19 mouse cellular contexts compared by ENCODE assay signal in the genomic region with DNA sequence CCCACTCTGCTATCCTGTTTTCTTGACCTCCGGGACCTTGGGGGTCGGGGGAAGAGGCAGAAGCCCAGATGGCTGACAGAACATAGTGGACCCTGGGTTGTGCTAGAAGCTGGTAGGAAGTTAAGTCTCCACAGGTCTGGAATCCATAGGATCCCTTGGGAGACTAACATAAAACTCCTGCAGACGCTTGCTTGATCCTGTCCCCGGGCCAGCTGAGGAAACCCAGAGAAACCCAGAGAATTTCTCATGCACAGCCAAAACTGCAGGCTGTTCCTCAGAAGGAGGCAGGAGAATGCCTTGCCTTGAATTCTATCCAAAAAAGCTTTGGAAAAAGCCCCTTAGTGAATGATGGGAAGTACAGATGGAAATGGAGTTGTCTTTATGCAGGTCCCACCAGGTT. TPM values are rescaled to one million over a fixed set of nuclear protein-coding genes. Genes with fewer than 3 reads are reported as not detected.
DNase-seq lines count a peak whose midpoint lies in the region; ATAC-seq and TF ChIP-seq lines count a peak whose summit lies in the region.
"Had no signal": no experiment of that assay in that cellular context is flagged by ENCODE, and none has a peak within 500 bp of the region (broad histone marks: within the 10 kb centered on the region; RNA-seq: fewer than 3 reads in every experiment).

No protein-coding gene starts in this region.

- H3K9ac ChIP-seq in forebrain, embryonic 14.5 days (ENCODE audit: low read length): peak overlapping the region; percentile 99
- peak overlapping the region; percentile 35 for H3K9ac ChIP-seq in hindbrain, postnatal 0 days (replicated peaks; ENCODE audit: low read length)
- H3K9ac ChIP-seq in neural tube, embryonic 13.5 days: peak overlapping the region; percentile 99
- H3K9ac ChIP-seq: embryonic facial prominence, embryonic 15.5 days; intestine, embryonic 15.5 days; liver, embryonic 12.5 days had no signal

- no peak for ATAC-seq in forebrain, embryonic 14.5 days
- ATAC-seq in hindbrain, postnatal 0 days: no peak
- ATAC-seq in neural tube, embryonic 13.5 days (ENCODE audit: low read depth): no peak
- ATAC-seq: intestine, embryonic 15.5 days; liver, embryonic 12.5 days had no signal

- peak overlapping the region; percentile 83 for H3K4me2 ChIP-seq in forebrain, embryonic 14.5 days (ENCODE audit: low read length)
- H3K4me2 ChIP-seq in hindbrain, postnatal 0 days (ENCODE audit: low read depth, low read length): peak overlapping the region; percentile 85
- H3K4me2 ChIP-seq in neural tube, embryonic 13.5 days: peak overlapping the region; percentile 95
- H3K4me2 ChIP-seq: embryonic facial prominence, embryonic 15.5 days; intestine, embryonic 15.5 days; liver, embryonic 12.5 days had no signal

- H3K36me3 ChIP-seq in forebrain, embryonic 14.5 days (ENCODE audit: control insufficient read depth, insufficient read depth, low read length): peaks cover 20% of the 10 kb centered on the region; the same call in 1 of the 2 replicates
- no peaks in the 10 kb centered on the region for H3K36me3 ChIP-seq in hindbrain, postnatal 0 days (ENCODE audit: insufficient read depth, low read length)
- peaks cover 25% of the 10 kb centered on the region for H3K36me3 ChIP-seq in neural tube, embryonic 13.5 days
- H3K36me3 ChIP-seq: embryonic facial prominence, embryonic 15.5 days; G1E; intestine, embryonic 15.5 days; liver, embryonic 12.5 days had no signal

- no peaks in the 10 kb centered on the region for H3K9me3 ChIP-seq in forebrain, embryonic 14.5 days (replicated peaks; ENCODE audit: control insufficient read depth, low read length)
- no peaks in the 10 kb centered on the region for H3K9me3 ChIP-seq in hindbrain, postnatal 0 days (ENCODE audit: low read length)
- H3K9me3 ChIP-seq in neural tube, embryonic 13.5 days: no peaks in the 10 kb centered on the region
- H3K9me3 ChIP-seq: embryonic facial prominence, embryonic 15.5 days; G1E; intestine, embryonic 15.5 days; liver, embryonic 12.5 days had no signal

- WGBS in forebrain, embryonic 14.5 days: 75% methylated on average over 4 of the region's 4 CpGs
- 48% methylated on average over 4 of the region's 4 CpGs for WGBS in hindbrain, postnatal 0 days
- 38% methylated on average over 4 of the region's 4 CpGs for WGBS in neural tube, embryonic 13.5 days

- H3K4me1 ChIP-seq in forebrain, embryonic 14.5 days (ENCODE audit: control insufficient read depth, insufficient read depth, low read length): peaks cover 30% of the 10 kb centered on the region
- peaks cover 20% of the 10 kb centered on the region for H3K4me1 ChIP-seq in hindbrain, postnatal 0 days (ENCODE audit: insufficient read depth, low read length)
- peaks cover 84% of the 10 kb centered on the region for H3K4me1 ChIP-seq in neural tube, embryonic 13.5 days (replicated peaks)

- TF ChIP-seq CTCF in layer of hippocampus, adult 2 months (conservative IDR thresholded peaks at IDR 0.05): no peak
- no peak for TF ChIP-seq CTCF in hindbrain, postnatal 0 days (IDR thresholded peaks at IDR 0.05; ENCODE audit: low read depth)

- H3K4me3 ChIP-seq in layer of hippocampus, adult 2 months: peak overlapping the region; percentile 40
- H3K4me3 ChIP-seq in forebrain, embryonic 14.5 days (ENCODE audit: low read depth, low read length): peak overlapping the region; percentile 92
- H3K4me3 ChIP-seq in hindbrain, postnatal 0 days (ENCODE audit: low read length): peak overlapping the region; percentile 73
- H3K4me3 ChIP-seq in neural tube, embryonic 13.5 days: peak overlapping the region; percentile 94
- H3K4me3 ChIP-seq: embryonic facial prominence, embryonic 15.5 days; intestine, embryonic 15.5 days; liver, embryonic 12.5 days had no signal

- no peak for DNase-seq in layer of hippocampus, adult 2 months (ENCODE audit: low spot score in 2 of 2)
- DNase-seq in layer of hippocampus, adult 9-11 months: no peak
- DNase-seq in forebrain, embryonic 14.5 days (ENCODE audit: low spot score): no peak
- DNase-seq in hindbrain, postnatal 0 days (ENCODE audit: low spot score): no peak
- DNase-seq in ovary, adult 18-20 months (ENCODE audit: low spot score): no peak
- no peak for DNase-seq in layer of hippocampus, adult 8-10 months (ENCODE audit: low spot score in 2 of 2)
- DNase-seq in ovary, postnatal 10 days (ENCODE audit: low spot score): no peak
- DNase-seq: B cell, adult 2 months; cerebellum, adult 9-10 months; heart, adult 11 months; kidney, postnatal 14 days; lung, postnatal 10 days; thymus, postnatal 14 days had no signal

- peak overlapping the region; percentile 57; the same call in 1 of the 2 replicates for H3K27ac ChIP-seq in layer of hippocampus, adult 2 months
- peak overlapping the region; percentile 97; the same call in 1 of the 2 replicates for H3K27ac ChIP-seq in forebrain, embryonic 14.5 days (ENCODE audit: low read depth, low read length)
- H3K27ac ChIP-seq in hindbrain, postnatal 0 days: peak overlapping the region; percentile 41
- H3K27ac ChIP-seq in neural tube, embryonic 13.5 days (replicated peaks): peak overlapping the region; percentile 99
- H3K27ac ChIP-seq: embryonic facial prominence, embryonic 15.5 days; intestine, embryonic 15.5 days; liver, embryonic 12.5 days had no signal

- no peaks in the 10 kb centered on the region for H3K27me3 ChIP-seq in forebrain, embryonic 14.5 days (replicated peaks; ENCODE audit: control insufficient read depth, insufficient read depth, low read length)
- no peaks in the 10 kb centered on the region for H3K27me3 ChIP-seq in hindbrain, postnatal 0 days (ENCODE audit: insufficient read depth, low read length)
- H3K27me3 ChIP-seq in neural tube, embryonic 13.5 days: no peaks in the 10 kb centered on the region

RNA-seq across cellular contexts. Expression of a gene that starts 2.1 kb away (rescaled TPM):
- 10 to 100 TPM; 24.4 to 25.4 TPM for total RNA-seq in layer of hippocampus, adult 2 months (2021)
- 16.1 and 16.2 TPM in 2 replicates for polyA plus RNA-seq in forebrain, embryonic 14.5 days (2014; fragmentation: Nextera tagmentation; extraction: Ambion mirVana)
- total RNA-seq in hindbrain, postnatal 0 days (2014; rRNA removed): 13.3 and 18.4 TPM in 2 replicates
- 4.1 and 4.4 TPM in 2 replicates for polyA plus RNA-seq in hindbrain, postnatal 0 days (2015; fragmentation: Nextera tagmentation; extraction: Ambion mirVana)
- 30.0 and 30.2 TPM in 2 replicates for polyA plus RNA-seq in neural tube, embryonic 13.5 days (2015; fragmentation: Nextera tagmentation; extraction: Ambion mirVana)
- total RNA-seq in layer of hippocampus, adult 8-10 months (2022): 10 to 100 TPM; 16.9 to 20.3 (median 18.4) TPM
- polyA plus RNA-seq: G1E; heart, embryonic 16.5 days; liver, embryonic 12.5 days had no signal

RNA-seq across cellular contexts. Expression of a gene that starts 21.9 kb away (rescaled TPM):
- 10 to 100 TPM; 76.0 to 80.6 TPM for total RNA-seq in layer of hippocampus, adult 2 months (2021)
- 11.8 and 12.0 TPM in 2 replicates for polyA plus RNA-seq in forebrain, embryonic 14.5 days (2014; fragmentation: Nextera tagmentation; extraction: Ambion mirVana)
- 51.7 and 54.5 TPM in 2 replicates for total RNA-seq in hindbrain, postnatal 0 days (2014; rRNA removed)
- polyA plus RNA-seq in hindbrain, postnatal 0 days (2015; fragmentation: Nextera tagmentation; extraction: Ambion mirVana): 26.4 and 26.8 TPM in 2 replicates
- polyA plus RNA-seq in neural tube, embryonic 13.5 days (2015; fragmentation: Nextera tagmentation; extraction: Ambion mirVana): 19.0 TPM in 2 replicates
- 10 to 100 TPM; 65.7 to 77.7 (median 72.6) TPM for total RNA-seq in layer of hippocampus, adult 8-10 months (2022)

RNA-seq across cellular contexts. Expression of a gene that starts 60.0 kb away (rescaled TPM):
- total RNA-seq in layer of hippocampus, adult 2 months (2021): 1 to 10 TPM; 2.7 to 5.1 TPM
- polyA plus RNA-seq in forebrain, embryonic 14.5 days (2014; fragmentation: Nextera tagmentation; extraction: Ambion mirVana): 1.1 and 1.7 TPM in 2 replicates
- 4.9 TPM in 1 of 2 replicates, not detected in the other for total RNA-seq in hindbrain, postnatal 0 days (2014; rRNA removed)
- 0.74 and 1.2 TPM in 2 replicates for polyA plus RNA-seq in hindbrain, postnatal 0 days (2015; fragmentation: Nextera tagmentation; extraction: Ambion mirVana)
- polyA plus RNA-seq in neural tube, embryonic 13.5 days (2015; fragmentation: Nextera tagmentation; extraction: Ambion mirVana): 6.9 and 7.4 TPM in 2 replicates
- total RNA-seq in layer of hippocampus, adult 8-10 months (2022): 1 to 10 TPM; 2.0 to 3.9 (median 2.7) TPM
- total RNA-seq: G1E had no signal
- polyA plus RNA-seq: G1E had no signal

Comparison
In these comparisons a context has a peak if more than half of its experiments do, and no peak if none do; other contexts are left out.
1. H3K27ac ChIP-seq: peak in every context shown above with its lines; median percentile 99 in neural tube, embryonic 13.5 days; 97 in forebrain, embryonic 14.5 days; 57 in layer of hippocampus, adult 2 months; 41 in hindbrain, postnatal 0 days.
2. H3K4me3 ChIP-seq: peak in every context shown above with its lines; median percentile 94 in neural tube, embryonic 13.5 days; 92 in forebrain, embryonic 14.5 days; 73 in hindbrain, postnatal 0 days; 40 in layer of hippocampus, adult 2 months.
3. H3K9ac ChIP-seq: peak in every context shown above with its lines; median percentile 99 in forebrain, embryonic 14.5 days; 99 in neural tube, embryonic 13.5 days; 35 in hindbrain, postnatal 0 days.